Mouse (Mus musculus) kidney, adult 18-20 months (tissue): ENCODE data around the gene Sorbs1.
"Not testable (repeated sequence)": the region's sequence is repeated elsewhere in the genome, so short reads cannot be mapped to it uniquely, and the experiment has no call there.

ENCODE experiments used
- DNase-seq: peaks from one replicate; pipeline ENCODE4 v3.0.0; 2021

Sorbs1 gene

DNA sequence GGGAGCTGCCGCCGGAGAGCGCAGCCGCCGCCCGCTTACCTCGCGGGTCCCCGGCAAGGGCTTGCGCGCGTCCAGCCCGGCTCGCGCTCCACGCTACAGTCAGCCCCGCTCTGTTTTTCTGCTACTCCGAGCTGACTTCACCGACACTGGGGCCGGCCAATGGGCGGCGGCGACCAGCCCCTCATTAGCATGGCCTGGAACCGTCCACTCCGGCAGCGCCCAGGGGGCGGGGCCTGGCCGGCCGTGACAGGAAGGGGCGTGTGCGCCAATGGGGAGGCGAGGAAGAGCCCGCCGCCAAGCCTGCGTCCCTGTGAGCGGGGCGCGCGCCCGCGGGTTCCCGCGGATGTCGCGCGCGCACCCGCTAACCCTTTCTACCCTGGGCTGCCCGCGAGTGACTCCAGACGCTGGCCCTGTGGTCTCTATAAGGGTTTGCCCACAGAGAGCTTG is at the start of gene Sorbs1:
TSS of gene Sorbs1 (minus strand) at position 148 of the 447 bp plus-strand sequence.
- peak; percentile 97 for DNase-seq

DNA sequence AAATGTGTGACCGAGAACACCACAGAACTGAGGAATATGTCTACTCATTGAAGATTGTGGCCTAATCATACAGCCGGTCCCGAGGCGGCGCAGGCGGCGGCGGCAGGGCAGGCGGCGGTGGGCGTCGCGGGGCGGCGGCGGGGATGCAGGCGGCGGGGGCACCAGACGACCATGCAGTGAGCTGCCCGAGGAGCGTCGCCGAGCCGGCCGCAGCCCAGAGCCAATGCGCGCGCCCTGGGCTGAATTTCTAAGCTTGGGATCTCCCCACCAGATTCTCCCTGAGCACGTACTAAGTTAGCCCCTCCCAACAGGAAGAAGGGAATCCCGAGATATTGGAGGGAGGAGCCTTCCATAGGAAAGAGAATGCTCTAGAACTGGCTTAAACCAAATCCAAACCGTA is 47.9 kb upstream of the Sorbs1 start:
- not testable (repeated sequence) for DNase-seq

DNA sequence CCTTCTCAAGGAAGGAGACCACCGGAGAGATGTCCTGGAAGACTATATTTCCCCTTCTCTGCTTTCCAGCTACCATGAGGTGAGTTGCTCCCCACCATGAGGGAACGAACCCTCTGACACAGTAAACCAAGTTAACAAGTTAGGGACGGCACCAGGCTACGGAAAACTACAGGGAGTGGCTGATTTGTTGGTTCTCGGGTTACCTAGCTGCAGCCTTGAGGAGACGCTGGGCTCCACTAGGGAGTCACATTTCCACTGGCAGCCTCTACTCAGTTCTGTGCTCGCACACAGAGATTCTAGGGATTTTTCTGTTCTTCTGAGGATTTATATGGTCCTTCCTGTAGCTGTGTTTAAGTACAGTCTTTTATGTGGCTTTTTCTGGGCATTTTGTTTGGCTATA is 42.5 kb upstream of the Sorbs1 start:
- DNase-seq = no peak

DNA sequence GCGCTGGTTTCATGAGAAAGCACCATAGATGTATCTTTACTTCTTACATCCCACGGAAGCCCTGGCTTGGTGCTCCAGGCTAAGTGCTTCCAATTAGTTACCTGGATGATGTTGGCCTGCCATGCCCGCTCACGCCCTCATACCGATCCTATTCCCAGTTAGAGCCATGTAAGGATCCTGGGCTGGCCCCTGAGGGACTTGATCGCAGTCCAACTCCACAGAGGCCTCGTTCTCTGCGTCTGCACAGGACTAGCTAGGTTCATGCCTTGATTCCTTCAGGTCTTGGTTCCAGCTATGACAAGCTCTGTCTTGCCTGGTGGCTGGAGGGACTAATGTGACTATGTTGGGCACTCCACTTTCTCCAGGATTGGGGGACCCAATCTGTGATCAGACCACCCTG is 41.6 kb upstream of the Sorbs1 start:
- DNase-seq = no peak

DNA sequence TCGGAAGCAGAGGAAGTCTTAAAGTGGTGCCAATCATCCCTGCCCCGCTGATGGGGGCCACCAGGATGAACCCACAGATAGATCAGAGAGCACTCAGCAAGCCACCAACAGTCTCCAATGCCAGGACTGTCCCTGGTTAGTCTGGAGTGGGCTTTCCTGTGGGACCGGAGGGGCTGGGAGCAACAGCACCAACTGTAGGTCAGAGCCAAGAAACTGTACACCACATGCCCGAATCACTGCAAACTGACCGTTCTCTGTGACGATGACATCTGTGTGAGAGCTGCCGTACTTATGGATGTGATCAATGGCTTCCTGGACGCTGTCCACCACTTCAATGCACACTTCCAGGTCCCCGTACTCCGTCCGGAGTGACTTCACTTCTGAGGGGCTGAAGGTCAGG is 40.8 kb upstream of the Sorbs1 start:
- no peak for DNase-seq

DNA sequence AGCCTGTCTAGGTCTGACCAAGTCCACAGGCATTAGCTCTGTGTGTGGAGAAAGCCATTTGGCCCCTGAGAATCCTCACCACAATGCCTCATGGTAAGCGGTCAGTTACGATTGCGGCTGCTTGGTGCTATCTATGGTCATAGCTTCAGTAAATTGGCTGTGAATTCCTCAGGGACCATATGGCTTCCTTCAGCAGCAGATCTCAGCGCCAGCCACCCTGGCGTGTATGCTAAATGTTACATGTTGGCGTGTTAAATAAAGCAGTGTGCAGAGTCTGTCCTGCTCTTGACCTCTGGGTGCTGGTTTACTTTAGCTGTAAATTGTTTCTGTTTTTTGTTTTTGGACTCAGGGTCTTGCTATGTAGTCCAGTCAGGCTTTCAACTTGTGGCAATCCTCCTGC is 40.3 kb upstream of the Sorbs1 start:
- DNase-seq = no peak

DNA sequence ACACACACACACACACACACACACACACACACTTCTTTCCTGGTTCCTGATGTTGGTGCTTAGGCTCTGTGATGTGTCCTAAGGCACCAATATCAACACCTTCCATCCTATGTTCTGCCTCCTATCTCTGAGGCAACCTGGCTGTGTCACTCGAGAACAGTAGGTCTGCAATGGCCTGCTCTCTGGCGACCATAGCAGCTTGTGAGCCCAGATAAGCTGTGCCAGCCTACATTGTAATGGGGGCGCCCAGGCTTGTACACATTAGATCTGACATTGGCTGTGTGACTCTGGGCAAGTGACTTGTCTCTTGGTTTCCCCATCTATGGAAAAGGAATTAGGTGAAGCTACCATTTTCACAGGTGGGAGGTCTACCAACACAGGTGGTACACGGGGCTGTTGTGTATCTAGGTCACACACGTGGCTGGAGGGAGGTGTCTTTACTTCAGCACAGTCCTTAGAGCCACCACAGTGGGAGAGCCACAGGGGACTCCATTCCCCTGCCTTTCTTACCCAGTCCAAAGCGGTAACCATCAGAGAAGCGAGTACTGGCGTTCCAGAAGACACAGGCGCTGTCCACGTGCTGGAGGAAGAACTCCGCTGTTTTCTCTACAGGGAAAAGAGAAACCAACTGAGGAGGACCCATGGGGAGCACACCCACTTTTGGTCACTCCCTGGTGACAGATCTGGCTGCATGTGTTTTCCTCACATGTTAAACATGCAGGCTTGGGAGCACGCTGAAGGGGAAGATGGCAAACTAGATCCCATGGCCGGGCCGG is 39.6 kb upstream of the Sorbs1 start:
- DNase-seq = no peak

DNA sequence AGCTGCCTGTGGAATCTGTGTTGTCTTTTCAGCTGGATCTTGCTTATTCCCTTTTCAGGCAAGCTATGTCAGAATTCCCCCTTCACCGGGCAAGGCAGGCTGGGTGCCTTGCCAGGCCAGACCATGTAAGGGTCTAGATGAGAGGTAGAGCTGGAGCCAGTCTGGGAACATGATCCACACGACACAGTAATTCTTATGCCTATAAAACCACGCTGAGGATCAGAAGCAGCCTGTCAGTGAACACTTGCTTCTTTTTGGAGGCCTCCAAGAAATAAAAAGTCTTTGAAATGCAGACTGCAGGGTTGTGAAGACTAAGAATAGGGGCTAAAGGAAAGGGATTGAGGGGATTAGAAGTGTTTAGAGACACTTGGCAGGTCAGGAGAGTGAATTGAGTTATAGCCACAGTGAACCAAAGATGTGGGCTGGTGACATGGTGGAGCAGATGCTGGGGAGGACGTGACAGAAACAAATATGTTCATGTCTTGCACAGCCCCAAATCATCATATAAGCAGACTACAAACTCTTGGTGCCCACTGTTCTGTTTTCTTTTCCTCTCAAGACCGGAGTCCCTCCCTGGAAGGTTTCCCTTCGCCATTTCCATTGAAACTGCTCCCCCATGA is 36.0 kb upstream of the Sorbs1 start:
- DNase-seq = no peak

DNA sequence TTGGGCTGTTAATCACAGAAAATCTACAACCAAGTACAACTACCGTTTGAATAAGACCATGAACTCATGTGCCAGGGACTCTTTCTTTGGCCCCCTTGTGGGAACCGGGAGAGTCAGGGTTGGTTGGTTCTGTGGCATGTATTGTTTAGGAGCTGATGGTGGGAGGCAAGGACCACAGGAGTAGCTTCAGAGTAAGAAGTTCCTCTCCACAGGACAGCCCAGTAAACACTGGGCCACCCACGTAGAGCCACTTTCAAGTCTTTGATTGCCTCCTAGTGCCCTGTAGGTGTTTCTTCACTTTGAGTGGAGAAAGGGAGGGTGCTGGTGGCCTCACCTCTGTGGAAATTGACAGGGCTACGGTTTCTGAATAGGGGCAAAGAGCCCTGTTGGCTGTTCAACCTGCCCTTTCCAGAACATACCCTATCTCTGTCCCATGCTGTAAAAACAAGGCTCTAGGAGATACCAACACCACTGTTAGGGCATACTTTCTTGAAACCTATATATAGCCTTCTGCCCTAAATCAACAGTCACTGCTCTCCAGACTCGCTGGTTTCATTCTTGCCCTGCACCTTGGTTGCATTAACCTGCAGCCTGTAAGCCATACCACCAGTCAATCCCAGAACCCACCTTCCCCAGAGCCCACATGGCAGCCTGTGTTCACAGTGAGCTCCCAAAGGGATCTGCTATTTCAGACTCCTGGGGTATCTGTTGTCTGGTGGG is 35.4 kb upstream of the Sorbs1 start:
- no peak for DNase-seq

DNA sequence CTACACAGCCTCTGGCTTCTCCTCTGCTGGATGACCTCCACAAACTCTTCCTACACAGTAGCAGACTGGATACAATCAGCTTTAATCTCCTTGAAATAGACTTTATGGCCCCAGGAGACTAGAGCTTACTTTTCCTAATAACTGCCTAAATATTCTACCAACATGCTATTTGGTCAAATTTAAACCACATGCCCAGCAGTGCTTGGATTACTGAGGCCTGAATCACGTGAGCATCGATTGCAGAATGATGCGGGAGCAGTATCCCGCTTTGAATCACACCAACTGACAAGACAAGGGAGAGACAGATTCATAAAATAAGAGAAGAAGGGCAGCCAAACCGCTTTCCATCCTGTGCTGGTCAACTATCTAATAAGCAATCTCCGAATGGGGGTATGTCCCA is 34.8 kb upstream of the Sorbs1 start:
- no peak for DNase-seq

DNA sequence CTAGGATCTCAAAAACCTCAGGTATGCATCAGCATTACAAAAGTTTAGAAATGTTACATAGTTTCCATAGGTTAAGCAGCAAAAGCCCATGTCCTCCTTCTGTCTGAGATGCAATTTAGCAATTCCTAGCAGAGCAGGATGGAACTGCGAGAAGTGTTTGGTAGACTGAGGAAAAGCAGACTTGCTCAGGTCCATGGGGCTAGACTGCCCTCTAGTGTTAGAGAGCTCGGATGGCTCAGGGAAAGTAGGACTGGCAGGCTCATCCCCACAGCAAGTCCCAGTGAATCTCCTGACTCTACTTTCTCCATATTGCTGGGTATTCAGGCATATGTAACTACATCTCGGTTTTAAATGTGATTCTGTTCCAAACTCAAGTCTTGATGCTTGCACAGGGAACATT is 31.3 kb upstream of the Sorbs1 start:
- peak; percentile 60 for DNase-seq

DNA sequence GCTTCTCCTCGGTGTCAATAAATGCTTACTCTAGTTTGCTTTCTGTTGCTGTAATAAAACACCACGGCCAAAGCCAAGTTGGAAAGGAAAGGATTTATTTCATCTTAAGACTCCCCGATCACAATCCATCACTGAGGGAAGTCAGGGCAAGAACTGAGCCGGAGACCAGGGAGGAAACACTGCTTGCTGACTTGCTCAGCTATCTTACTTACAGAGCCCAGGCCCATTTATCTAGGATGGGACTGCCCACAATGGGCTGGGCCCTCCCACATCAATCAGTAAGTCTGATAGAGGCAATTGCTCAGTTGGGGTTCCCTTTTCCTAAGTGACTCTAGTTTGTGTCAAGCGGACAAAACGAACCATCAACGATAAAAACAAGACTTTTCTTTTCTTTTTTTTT is 29.2 kb upstream of the Sorbs1 start:
- no peak for DNase-seq

DNA sequence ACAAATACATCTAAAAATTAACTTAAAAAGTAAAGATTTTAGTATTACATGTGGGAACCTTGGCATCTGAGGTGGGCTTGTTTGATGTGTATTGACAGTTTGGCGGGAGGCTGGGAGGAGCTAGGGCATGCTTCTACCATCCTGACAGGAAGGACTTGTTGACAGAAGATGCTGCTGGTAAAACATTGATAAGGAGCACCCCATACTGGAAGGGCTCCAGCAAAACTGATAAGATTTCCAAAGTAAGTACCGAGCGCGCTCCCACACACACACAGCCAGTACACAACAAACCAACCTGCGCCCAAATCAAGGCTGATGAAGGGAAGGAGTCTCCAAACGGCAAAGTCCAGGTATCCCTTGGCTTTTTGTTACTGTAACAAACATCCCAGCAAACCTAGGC is 22.9 kb upstream of the Sorbs1 start:
- no peak for DNase-seq

DNA sequence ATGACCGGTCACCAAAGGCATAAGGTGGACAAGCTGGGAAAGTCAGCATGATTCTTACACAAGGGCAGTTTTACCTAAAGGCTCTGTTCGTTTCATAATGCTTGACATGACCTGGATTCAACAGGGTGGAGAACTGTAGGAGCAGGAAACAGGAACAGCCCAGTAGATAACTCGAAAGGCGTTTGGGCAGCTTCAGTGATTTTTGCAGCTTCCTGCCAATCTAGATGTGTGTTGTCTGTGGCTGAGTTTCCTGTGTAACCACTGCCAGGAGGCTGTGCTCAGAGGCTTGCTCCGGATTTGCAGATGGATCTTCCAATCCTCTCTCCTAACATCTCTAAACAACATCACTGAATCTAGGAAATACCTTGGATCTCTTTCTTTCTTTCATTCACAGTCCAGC is 18.9 kb upstream of the Sorbs1 start:
- DNase-seq = no peak

DNA sequence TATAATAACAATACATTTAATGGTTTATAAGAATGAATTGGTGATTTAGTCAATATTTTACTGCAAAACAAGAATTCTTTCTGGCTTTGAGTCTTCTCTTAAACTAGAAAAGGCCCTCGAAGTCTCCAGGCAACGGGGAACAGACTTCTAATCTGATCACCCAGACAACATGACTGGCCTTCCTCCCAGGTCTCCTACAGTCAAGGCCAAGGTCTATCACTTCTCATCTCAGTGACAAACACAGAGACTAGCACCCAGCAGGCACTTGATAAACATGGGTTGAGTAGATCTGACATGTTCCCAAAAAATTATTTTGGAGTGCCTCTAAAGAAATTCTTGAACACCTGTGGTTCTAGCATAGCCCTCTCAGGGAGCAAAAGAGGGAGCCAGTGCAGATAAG is 16.7 kb upstream of the Sorbs1 start:
- no peak for DNase-seq

DNA sequence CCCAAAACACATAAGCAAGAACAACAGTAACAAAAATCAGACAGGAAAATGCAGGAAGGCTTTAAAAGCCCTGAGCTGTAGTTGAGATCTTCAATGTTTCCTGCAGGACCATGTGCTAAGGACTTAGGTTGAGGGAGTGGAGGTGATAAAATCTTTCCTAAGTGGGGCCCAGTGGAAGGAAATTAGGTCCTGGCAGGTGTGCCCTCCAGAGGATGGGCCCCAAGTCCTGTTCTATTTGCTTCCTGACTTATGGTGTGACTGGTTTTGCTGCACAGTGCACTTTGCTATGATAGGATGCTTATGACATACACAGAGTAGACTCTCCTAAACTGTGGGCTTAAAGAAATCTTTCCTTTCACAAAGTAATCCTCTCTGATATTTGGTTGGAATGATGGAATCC is 14.7 kb upstream of the Sorbs1 start:
- DNase-seq = no peak

DNA sequence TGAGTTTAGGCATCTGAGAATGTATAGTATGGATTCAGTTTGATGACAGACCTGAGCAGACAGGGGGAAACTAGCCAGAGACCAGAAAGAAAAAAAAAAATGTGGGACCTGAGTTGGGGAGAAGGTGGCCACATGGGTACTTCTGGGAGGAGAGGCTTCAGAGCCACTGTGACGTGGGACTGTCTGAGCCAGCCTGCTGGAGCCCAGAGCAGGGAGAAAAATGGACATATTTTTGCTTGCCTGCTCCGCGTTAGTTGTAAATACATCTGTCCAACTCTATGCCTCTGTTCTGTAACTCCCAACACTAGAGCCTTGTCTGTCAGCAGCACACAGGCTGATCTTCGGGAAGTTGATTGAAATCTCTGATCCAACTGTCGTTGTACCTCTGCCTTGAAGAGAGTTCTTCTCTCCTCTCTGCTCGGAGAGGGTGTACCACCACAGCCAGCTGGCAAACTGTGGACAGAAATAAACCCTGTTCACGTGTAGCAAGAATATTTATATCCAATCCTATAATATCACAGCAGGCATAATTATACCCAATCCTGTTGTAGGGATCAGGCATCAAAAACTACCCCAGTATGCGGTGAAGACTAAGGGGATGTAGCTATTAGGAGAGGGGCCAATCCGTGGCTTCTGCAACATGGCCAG is 12.9 kb upstream of the Sorbs1 start:
- no peak for DNase-seq

DNA sequence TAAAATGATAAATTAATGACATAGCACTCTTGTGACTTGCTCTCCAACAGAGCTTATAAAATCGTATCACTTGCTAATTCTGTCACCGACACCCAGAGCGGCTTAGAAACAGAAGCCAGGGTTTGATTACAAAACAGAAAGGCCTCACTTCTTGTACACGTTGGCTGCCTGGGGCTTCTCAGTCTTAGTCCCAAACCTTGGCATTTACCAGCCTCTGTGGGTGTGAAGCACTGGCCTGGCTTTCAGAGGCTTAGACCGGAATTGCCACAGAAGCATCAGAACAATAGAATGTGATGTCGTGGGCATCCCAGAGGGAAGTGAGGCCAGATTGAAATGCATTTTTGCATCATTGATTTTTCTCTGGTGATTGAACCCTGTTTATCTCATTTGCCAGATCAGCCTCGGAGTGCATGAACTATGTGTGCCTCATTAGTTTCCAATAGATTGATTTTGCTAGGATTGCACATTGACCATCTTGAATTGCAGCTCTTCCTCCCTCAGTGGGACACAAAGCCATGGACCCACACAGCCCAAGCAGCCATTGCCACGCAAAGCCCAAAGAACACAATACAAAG is 9.9 kb upstream of the Sorbs1 start:
- no peak for DNase-seq

DNA sequence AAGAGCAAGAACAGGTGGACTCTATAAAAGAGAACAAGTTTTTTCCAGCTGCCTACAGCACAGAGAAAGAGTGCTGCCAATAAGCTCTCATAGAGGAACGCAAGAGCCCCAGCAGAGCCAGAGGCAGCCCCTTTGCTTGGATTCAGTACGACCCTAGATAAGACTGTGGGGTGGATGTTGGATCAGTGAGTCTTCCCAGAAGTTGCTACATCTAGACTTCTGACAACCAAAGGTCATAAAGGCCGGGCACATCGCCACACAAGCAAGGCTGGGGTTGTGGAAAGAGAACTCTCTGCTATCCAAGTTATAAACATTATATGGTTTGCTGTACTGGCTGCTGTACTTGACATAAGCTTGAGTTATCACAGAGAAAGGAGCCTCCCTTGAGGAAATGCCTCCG is 6.8 kb upstream of the Sorbs1 start:
- DNase-seq = no peak

DNA sequence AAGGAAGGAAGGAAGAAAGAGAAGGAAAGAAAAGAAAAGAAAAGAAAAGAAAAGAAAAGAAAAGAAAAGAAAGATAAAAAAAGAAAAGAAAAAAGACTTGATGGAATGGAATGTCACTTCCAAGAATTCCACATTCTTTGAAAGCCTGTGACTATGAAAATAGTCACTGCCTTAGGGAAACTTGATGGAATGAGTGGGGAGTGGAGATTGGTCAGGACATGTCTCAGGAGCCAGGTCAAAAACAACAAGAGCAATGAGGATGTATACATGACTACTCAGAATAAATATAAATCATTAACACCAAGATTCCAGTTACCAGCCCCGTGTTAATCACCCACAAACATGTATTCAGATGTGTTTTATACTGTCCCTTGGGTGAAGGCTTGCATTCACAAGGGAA is 5.1 kb upstream of the Sorbs1 start:
- DNase-seq = no peak

DNA sequence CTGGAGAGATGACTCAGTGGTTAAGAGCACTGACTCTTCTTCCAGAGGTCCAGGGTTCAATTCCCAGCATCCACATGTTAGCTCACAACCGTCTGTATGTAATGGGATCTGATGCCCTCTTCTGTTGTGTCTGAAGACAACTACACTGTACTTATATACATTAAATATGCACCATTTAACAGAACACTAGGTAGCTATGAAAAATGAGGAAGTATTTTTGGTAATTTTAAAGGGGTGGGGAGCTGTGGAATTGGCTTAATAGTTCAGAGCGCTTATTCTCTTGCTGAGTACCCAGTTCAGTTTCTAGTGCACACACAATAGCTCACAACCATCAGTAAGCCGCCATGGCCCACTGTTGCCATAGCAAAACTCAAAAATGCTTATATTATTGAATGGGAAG is 2.0 kb upstream of the Sorbs1 start:
- no peak for DNase-seq

DNA sequence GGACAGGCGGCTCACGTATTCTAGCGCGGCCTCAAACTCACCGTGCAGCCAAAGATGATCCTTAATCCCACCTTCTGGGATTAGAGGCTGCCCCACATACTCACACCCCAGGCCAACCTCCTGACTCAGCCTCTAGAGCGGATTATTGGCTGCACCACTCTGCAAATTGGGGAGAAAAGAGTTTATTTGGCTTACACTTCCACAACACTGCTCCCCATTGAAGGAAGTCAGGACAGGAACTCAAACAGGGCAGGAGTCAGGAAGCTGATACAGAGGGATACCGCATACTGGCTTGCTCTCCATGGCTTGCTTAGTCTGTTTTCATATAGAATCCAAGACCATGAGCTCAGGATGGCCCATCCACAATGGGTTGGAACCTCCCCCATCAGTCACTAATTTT is 797 bp upstream of the Sorbs1 start:
- no peak for DNase-seq
